Mouse (Mus musculus): ENCODE results near the gene Phf21a. TPM values are rescaled to one million over a fixed set of nuclear protein-coding genes. Genes with fewer than 3 reads are reported as not detected.
A peak's percentile ranks its signal among the peaks of the same experiment; 100 is the strongest.
"Not testable (repeated sequence)": the region's sequence is repeated elsewhere in the genome, so short reads cannot be mapped to it uniquely, and the experiment has no call there.

Gene Phf21a
- total RNA-seq, 4 experiments from 2014 or later, result 24.3 to 30.5 (median 28.2) TPM

- no peak for DNase-seq (ENCODE audit: low spot score)
Measured at GRCm38 (mm10) chr2:92381901-92382588, 289.1 kb downstream of the Phf21a start, which contains the start of gene 1700029I15Rik. TSS of gene 1700029I15Rik (plus strand) at chr2:92382538.

GRCm38 (mm10) chr2:92382759-92383158 is 289.8 kb downstream of the Phf21a start:
- DNase-seq (ENCODE audit: low spot score), result no peak

- no peak for DNase-seq (ENCODE audit: low spot score)
Measured at GRCm38 (mm10) chr2:92384101-92384500, 291.2 kb downstream of the Phf21a start.

- no peak for DNase-seq (ENCODE audit: low spot score)
Measured at GRCm38 (mm10) chr2:92385113-92386051, 292.5 kb downstream of the Phf21a start.

GRCm38 (mm10) chr2:92386821-92387570 is 294.1 kb downstream of the Phf21a start:
- no peak for DNase-seq (ENCODE audit: low spot score)

GRCm38 (mm10) chr2:92387646-92388045 is 294.7 kb downstream of the Phf21a start:
- DNase-seq (ENCODE audit: low spot score), result no peak

- DNase-seq (ENCODE audit: low spot score), result no peak
Measured at GRCm38 (mm10) chr2:92388081-92388517, 295.2 kb downstream of the Phf21a start.

- DNase-seq (ENCODE audit: low spot score), result peak; percentile 82
Measured at GRCm38 (mm10) chr2:92388891-92389641, 296.1 kb downstream of the Phf21a start.

- no peak for DNase-seq (ENCODE audit: low spot score)
Measured at GRCm38 (mm10) chr2:92389645-92390044, 296.7 kb downstream of the Phf21a start.

GRCm38 (mm10) chr2:92390206-92390930 is 297.5 kb downstream of the Phf21a start:
- DNase-seq (ENCODE audit: low spot score), result no peak

- DNase-seq (ENCODE audit: low spot score), result no peak
Measured at GRCm38 (mm10) chr2:92391116-92391515, 298.2 kb downstream of the Phf21a start.

- DNase-seq (ENCODE audit: low spot score), result no peak
Measured at GRCm38 (mm10) chr2:92391703-92392317, 298.9 kb downstream of the Phf21a start.

- DNase-seq (ENCODE audit: low spot score), result no peak
Measured at GRCm38 (mm10) chr2:92392318-92393264, 299.7 kb downstream of the Phf21a start.

GRCm38 (mm10) chr2:92395535-92395934 is 302.6 kb downstream of the Phf21a start:
- no peak for DNase-seq (ENCODE audit: low spot score)

- DNase-seq (ENCODE audit: low spot score), result no peak
Measured at GRCm38 (mm10) chr2:92397436-92397835, 304.5 kb downstream of the Phf21a start.

GRCm38 (mm10) chr2:92399877-92400276 is 307.0 kb downstream of the Phf21a start:
- not testable (repeated sequence) for DNase-seq (ENCODE audit: low spot score)

- no peak for DNase-seq (ENCODE audit: low spot score)
Measured at GRCm38 (mm10) chr2:92400682-92401081, 307.8 kb downstream of the Phf21a start.

- no peak for DNase-seq (ENCODE audit: low spot score)
Measured at GRCm38 (mm10) chr2:92401091-92401561, 308.2 kb downstream of the Phf21a start, which contains the start of gene Mapk8ip1. TSS of gene Mapk8ip1 (minus strand) at chr2:92401263.

All from heart, adult 8-10 months (tissue).